Mouse (Mus musculus): ENCODE data around the gene Olfr764-ps1.

- no peak for TF ChIP-seq CTCF (IDR thresholded peaks at IDR 0.05; ENCODE audit: control insufficient read depth, insufficient read depth, insufficient replicate concordance, low read depth, low read length)
- no peak for TF ChIP-seq POLR2A (IDR thresholded peaks at IDR 0.05; ENCODE audit: control insufficient read depth, low read depth, low read length)
Observed at GRCm38 (mm10) chr10:128990994-128991393, 48.7 kb downstream of the Olfr764-ps1 start.

All from testis, adult 2 months (tissue).